Mouse (Mus musculus) hindbrain, embryonic 16.5 days (tissue): Measurements from ENCODE around the gene Helz2. TPM values are rescaled to one million over a fixed set of nuclear protein-coding genes. Genes with fewer than 3 reads are reported as not detected.

Experiments
- ATAC-seq: fragments of 200-750 bp; cut with Nextera tagmentation; 2 replicates; pipeline ENCODE4 v1.8.0; 2017; ENCODE audit warnings: moderate TSS enrichment, moderate library complexity
- H3K27ac ChIP-seq: fragments of 300-500 bp; sonication (generic); 2 replicates; pipeline ENCODE4 v1.5.1; 2014; ENCODE audit warnings: low read depth, mild to moderate bottlenecking, control low read depth, low read length, moderate library complexity
- H3K27me3 ChIP-seq: fragments of 300-500 bp; sonication (generic); replicated peaks from 2 replicates; pipeline ENCODE4 v1.6.1; 2014; ENCODE audit warnings: low read length; ENCODE audit not compliant: control insufficient read depth, insufficient read depth
- H3K36me3 ChIP-seq: fragments of 300-500 bp; sonication (generic); 2 replicates; pipeline ENCODE4 v1.6.1; 2014; ENCODE audit warnings: mild to moderate bottlenecking, low read length, moderate library complexity, mixed read lengths; ENCODE audit not compliant: control insufficient read depth, insufficient read depth
- H3K4me1 ChIP-seq: fragments of 300-500 bp; sonication (generic); 2 replicates; pipeline ENCODE4 v1.6.1; 2014; ENCODE audit warnings: low read depth, low read length; ENCODE audit not compliant: control insufficient read depth, insufficient read depth
- H3K4me2 ChIP-seq: fragments of 300-500 bp; sonication (generic); 2 replicates; pipeline ENCODE4 v1.6.1; 2014; ENCODE audit warnings: mild to moderate bottlenecking, low read length, control low read depth, moderate library complexity
- H3K4me3 ChIP-seq: fragments of 300-500 bp; sonication (generic); 2 replicates; pipeline ENCODE4 v1.5.1; 2014; ENCODE audit warnings: mild to moderate bottlenecking, low read length, control low read depth, moderate library complexity
- H3K9ac ChIP-seq: fragments of 300-500 bp; sonication (generic); 2 replicates; pipeline ENCODE4 v1.6.1; 2014; ENCODE audit warnings: low read depth, mild to moderate bottlenecking, control low read depth, low read length, moderate library complexity
- H3K9me3 ChIP-seq: fragments of 300-500 bp; sonication (generic); 2 replicates; pipeline ENCODE4 v1.6.1; 2014; ENCODE audit warnings: mild to moderate bottlenecking, low read length, moderate library complexity; ENCODE audit not compliant: control insufficient read depth
- WGBS: fragments of 180-500 bp; shearing (Covaris S2); extraction: QIAGEN DNeasy Blood & Tissue Kit; methylation state at CpG from one replicate; pipeline ENCODE4 v1.1.7; 2014; 5-methylcytosine and 5-hydroxymethylcytosine counted together
- polyA plus RNA-seq: library from polyadenylated mRNA; unstranded; fragments of >200 nt; fragmentation: Nextera tagmentation; extraction: Ambion mirVana; gene quantifications from 2 replicates; pipeline ENCODE4 v1.2.1, GENCODE M21; 2015

Gene Helz2
- polyA plus RNA-seq, 1 experiment from 2014 or later = 0.44 TPM

DNA sequence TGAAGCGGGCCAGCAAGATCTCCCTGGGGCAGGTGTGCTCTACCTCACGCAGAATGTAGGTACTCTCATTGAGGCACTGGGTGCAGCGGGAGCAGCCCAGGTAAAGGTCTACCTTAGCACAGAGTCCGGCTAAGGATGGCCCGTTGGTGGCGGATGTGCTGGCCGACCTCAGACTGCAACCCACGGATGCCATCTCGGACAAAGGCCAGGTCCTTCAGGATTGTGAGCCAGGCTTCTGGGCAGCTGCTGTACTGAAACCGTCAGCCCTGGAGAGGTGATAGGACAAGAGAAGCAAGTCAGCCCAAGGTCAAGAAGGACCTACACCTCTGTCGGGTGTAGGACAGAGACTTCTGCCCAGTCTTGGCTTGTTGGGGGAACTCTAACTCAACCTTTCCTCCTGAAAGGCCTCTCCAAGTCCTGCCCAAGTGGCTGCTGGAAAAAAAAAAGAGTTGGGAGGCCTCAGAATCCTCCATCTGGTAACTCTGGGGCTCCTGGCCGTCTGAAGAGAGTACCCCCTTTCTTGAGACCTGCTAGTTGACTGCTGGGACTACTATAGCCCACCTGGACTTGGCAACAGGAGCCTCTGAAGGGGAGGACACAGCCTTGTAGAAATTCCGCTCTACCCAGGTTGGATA lies 904 bp downstream of the Helz2 start:
- no peak for ATAC-seq
- H3K4me1 ChIP-seq = no peaks in the 10 kb centered on the region
- no peak overlapping the region for H3K27ac ChIP-seq
- H3K4me2 ChIP-seq = no peak overlapping the region
- H3K9me3 ChIP-seq = no peaks in the 10 kb centered on the region
- 91% methylated on average over 13 of the region's 13 CpGs for WGBS
- no peak overlapping the region for H3K9ac ChIP-seq
- H3K36me3 ChIP-seq = no peaks in the 10 kb centered on the region
- H3K4me3 ChIP-seq = no peak overlapping the region
- H3K27me3 ChIP-seq = no peaks in the 10 kb centered on the region

DNA sequence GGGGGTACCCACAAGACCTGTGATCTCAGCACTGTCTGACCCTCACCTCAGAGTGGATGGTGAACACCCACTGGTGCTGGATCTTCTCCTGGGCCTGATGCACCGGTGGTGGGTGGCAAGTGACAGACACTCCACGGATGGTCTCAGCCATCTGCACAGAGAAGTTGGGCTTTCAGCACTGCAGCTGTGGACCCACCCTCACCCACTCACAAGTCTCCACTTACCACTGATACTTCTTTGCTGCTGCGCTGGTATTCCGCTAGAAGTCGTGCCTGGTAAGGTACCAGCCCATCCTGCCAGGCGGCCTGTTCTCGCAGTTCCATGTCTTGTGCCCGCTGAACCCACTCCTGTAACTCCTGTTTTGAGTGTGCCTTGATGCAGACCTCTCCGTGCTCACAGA lies 2.6 kb downstream of the Helz2 start:
- H3K9me3 ChIP-seq = no peaks in the 10 kb centered on the region
- 93% methylated on average over 9 of the region's 9 CpGs for WGBS

DNA sequence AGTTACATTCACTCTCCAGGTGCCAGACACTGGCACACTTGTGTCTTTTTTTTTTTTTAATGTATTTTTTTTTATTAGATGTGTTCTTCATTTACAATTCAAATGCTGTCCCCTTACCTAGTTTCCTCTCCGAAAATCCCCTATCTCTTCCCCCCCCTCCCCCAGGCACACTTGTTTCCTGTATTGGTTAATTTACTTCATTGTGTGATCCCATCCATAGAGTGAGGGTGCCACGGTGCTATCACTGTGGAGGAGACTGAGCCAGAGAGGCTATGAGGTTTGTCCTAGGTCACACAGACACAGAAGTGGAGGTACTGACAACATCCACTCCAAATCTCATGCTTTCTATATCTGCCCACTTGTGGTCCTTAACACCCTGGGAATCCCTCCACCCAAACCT lies 3.0 kb downstream of the Helz2 start:
- Histone ChIP-seq H3K4me1 (no peaks in the 10 kb centered on the region), H3K9me3 (no peaks in the 10 kb centered on the region), H3K4me2 (no peak overlapping the region), H3K27me3 (no peaks in the 10 kb centered on the region), H3K36me3 (no peaks in the 10 kb centered on the region), H3K9ac (no peak overlapping the region), H3K27ac (no peak overlapping the region), H3K4me3 (no peak overlapping the region)
- WGBS = 72% methylated on average over 2 of the region's 2 CpGs
- ATAC-seq = no peak

More for the DNA sequence above, 2.6 kb downstream of the Helz2 start:
- Histone ChIP-seq H3K27me3 (no peaks in the 10 kb centered on the region), H3K4me1 (no peaks in the 10 kb centered on the region), H3K9ac (no peak overlapping the region), H3K36me3 (no peaks in the 10 kb centered on the region), H3K4me2 (no peak overlapping the region), H3K4me3 (no peak overlapping the region), H3K27ac (no peak overlapping the region)
- ATAC-seq = no peak

DNA sequence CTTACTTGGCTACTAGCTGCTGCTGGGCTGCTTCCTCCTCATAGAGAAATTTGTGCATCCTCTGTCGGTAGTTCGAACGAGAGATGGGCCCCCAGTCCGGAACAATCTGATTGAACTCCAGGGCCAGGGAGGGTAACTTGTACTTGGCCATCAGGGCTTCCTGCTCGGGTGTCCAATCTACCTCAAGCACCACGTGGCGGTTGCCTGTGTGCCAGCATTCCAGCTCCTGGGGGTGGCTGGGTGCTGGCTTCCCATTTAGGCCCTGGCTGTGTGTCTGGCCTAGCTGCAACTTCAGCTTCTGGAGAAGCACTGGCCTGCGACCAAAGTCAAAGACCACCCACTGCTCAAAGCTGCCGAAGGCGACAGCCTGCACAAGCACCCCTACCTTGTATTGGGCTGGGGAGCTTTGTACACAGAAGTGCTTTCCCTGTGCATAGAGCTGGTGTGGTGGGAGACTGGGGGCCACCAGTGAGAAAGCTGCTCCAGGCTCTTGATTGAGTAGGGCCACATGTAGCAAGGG lies 3.7 kb downstream of the Helz2 start:
- Histone ChIP-seq H3K27me3 (no peaks in the 10 kb centered on the region), H3K27ac (no peak overlapping the region), H3K4me2 (no peak overlapping the region), H3K4me3 (no peak overlapping the region), H3K4me1 (no peaks in the 10 kb centered on the region), H3K36me3 (no peaks in the 10 kb centered on the region), H3K9ac (no peak overlapping the region), H3K9me3 (no peaks in the 10 kb centered on the region)
- WGBS = 66% methylated on average over 10 of the region's 10 CpGs
- ATAC-seq = no peak

DNA sequence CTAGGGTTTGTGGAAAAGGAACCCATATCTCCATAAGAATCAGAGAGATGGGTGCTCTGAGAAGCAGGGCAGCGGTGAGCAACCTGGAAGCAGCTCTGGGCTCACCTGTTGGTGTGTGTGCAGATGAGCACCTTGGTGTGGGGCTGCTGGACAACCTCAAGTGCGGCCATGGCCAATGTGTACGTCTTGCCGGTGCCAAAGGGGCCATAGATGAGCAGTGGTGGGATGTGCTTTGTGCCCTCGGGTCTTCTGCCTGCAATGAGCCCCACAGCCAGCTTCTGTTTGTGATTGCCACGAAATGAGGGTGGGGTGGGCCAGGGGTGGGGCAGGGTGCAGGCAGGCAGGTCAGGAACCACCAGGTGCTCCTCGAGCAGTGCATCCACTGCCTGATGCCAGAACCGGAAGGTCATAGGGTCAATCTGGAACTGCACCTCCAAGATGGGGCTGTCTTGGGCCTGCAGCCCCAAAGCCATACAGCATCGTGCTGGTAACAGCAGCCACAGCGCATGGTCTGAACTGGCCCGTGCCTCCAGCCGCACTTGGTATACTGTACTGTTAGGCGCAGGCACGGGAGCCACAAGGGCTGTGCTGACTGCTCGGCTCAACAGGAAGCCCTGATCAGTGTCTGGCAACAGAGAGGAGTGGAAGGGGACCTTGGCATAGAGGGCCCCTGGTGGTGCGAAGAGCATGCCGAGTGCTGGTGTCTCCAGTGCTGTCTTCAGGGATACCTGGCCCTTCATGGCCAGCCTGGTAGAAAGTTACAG lies 4.4 kb downstream of the Helz2 start:
- Histone ChIP-seq H3K4me3 (no peak overlapping the region), H3K27ac (no peak overlapping the region), H3K4me1 (no peaks in the 10 kb centered on the region), H3K27me3 (no peaks in the 10 kb centered on the region), H3K4me2 (no peak overlapping the region), H3K9ac (no peak overlapping the region), H3K36me3 (no peaks in the 10 kb centered on the region), H3K9me3 (no peaks in the 10 kb centered on the region)
- ATAC-seq = no peak
- WGBS = 93% methylated on average over 17 of the region's 17 CpGs

DNA sequence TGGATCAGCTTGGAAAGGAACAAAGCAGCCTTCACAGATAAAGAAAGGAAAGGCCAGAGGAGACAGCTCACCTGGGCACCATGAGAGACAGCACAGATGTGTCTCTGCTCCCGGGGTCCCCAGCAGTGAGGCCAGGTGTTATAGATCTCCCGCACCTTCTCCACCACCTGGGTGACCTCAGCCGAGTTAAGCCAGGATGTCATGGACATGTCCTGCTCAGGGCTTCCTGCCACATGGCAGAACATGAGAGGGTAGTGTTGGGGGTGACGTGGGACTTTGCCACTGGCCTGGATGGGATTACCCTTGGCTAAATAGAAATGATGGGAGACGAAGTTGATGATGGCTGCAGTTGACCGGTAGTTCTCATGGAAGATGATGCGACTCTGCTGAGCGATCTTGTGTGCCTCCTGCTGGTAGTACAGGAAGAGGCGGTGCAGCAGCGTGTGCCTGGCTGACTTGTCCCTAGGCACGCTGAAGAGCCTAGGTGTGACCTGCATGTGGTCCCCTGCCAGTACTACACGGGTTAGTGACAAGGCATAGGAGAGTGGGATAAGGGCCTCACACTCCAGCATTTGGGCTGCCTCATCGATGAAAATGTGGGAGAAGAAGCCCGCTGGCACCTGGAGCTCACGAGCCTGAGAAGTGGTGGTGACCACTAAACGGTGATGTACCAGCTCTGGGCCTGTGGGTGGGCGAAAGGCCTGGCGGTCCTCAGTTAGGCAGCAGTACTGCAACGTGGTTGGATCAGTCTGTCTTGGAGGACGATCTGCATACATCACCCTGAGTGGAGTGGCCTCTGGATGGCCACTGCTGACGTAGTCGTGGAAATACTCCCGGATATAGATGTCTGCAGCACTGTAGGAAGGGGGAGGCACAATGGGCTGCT lies 5.9 kb downstream of the Helz2 start:
- WGBS = 88% methylated on average over 23 of the region's 23 CpGs
- no peak for ATAC-seq
- H3K4me2 ChIP-seq = no peak overlapping the region

DNA sequence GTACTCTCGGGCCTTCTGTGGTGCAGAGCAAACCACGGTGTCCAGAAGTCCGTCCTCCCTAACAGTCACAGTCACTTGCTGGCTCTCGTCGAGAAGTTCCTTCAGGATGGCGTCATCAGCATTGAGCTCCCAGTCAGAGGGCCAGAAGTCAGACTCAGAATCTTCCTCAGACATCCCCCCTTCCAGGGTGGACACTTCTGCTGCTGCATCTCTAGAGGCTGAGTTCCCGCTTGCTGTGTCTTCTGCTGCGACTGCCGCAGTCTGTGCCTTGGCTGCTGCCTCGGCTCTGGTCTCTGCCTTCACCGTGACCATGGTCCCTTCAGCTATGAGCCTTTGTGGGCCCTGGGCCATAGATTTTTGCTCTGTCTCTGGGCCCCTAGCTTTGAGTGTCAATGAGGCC lies 7.1 kb downstream of the Helz2 start:
- no peak for ATAC-seq
- no peaks in the 10 kb centered on the region for H3K4me1 ChIP-seq
- 91% methylated on average over 11 of the region's 11 CpGs for WGBS

More for the DNA sequence above, 5.9 kb downstream of the Helz2 start:
- Histone ChIP-seq H3K36me3 (no peaks in the 10 kb centered on the region), H3K27ac (no peak overlapping the region), H3K4me3 (no peak overlapping the region), H3K9me3 (no peaks in the 10 kb centered on the region), H3K9ac (no peak overlapping the region), H3K4me1 (no peaks in the 10 kb centered on the region), H3K27me3 (no peaks in the 10 kb centered on the region)

DNA sequence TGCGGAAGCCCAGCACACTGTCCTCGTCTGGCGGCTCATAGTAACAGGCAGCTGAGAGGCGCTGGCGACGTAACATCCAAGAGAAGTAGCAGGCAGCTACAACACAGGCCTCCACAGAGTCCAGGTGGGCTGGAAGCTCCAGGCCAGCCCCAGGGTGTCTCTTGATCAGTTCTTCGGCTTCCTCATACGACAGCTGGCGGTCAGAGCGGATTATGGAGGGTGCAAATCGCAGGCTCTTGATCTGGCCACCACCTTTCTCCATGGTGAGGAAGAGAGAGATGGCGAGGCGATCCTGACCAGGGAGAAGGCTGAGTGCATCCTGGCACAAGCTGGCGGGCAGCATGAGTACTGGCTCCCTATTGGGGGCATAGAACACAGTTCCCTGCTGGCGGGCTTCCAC lies 8.4 kb downstream of the Helz2 start:
- no peaks in the 10 kb centered on the region for H3K36me3 ChIP-seq
- H3K9me3 ChIP-seq = no peaks in the 10 kb centered on the region
- no peak overlapping the region for H3K4me2 ChIP-seq
- WGBS = 92% methylated on average over 15 of the region's 15 CpGs
- H3K4me1 ChIP-seq = no peaks in the 10 kb centered on the region
- H3K27ac ChIP-seq = no peak overlapping the region
- H3K4me3 ChIP-seq = no peak overlapping the region
- no peaks in the 10 kb centered on the region for H3K27me3 ChIP-seq
- no peak overlapping the region for H3K9ac ChIP-seq
- ATAC-seq = no peak

More for the DNA sequence above, 7.1 kb downstream of the Helz2 start:
- H3K4me3 ChIP-seq = no peak overlapping the region
- H3K27ac ChIP-seq = no peak overlapping the region
- H3K9me3 ChIP-seq = no peaks in the 10 kb centered on the region
- H3K36me3 ChIP-seq = no peaks in the 10 kb centered on the region
- H3K27me3 ChIP-seq = no peaks in the 10 kb centered on the region
- no peak overlapping the region for H3K4me2 ChIP-seq
- H3K9ac ChIP-seq = no peak overlapping the region

DNA sequence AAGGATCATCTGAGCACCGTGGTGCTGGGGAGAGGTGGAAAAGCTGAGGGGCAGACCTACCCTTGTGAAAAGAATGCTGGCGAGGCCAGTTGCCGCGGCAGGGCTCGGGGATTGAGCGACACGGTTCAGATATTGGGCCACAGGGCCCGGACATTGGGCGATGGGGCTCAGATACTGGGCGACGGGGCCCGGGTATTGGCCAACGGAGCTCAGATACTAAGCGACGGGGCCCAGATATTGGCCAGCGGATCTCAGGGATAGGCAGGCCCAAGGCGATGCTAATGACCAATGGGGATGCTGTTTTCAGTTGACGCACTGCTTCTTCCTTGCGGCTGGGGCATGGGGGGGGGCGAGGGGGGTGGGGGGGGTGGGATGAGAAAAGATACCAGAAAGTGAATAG lies 10.7 kb downstream of the Helz2 start:
- Histone ChIP-seq H3K27me3 (no peaks in the 10 kb centered on the region), H3K4me2 (no peak overlapping the region), H3K36me3 (no peaks in the 10 kb centered on the region), H3K9ac (no peak overlapping the region), H3K9me3 (no peaks in the 10 kb centered on the region), H3K4me1 (no peaks in the 10 kb centered on the region), H3K4me3 (no peak overlapping the region), H3K27ac (no peak overlapping the region)
- ATAC-seq = no peak
- 78% methylated on average over 20 of the region's 20 CpGs for WGBS
